Mouse (Mus musculus): ENCODE measurements around the gene Efcc1.
"Not testable (repeated sequence)": the region's sequence is repeated elsewhere in the genome, so short reads cannot be mapped to it uniquely, and the experiment has no call there.

The Efcc1 gene

DNA sequence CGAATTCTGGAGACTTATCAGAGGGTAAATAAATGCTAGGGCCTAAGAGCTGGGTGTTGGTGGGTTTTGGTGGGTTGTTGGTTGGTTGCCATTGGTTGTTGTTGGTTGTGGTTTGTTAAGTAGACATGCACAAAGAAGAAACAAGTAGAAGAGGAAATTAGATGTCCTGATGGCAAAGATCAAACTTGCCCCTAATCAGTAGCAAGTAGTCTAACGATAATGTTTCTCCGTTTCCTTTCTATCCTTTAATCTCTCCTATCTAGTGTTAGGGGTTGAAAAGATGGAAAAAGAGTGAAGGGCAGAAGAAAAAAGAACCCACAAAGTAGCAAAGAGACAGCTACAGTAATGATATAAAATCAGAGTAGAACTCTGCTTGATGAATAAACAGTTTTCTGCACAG, 14.0 kb downstream of the Efcc1 start:
- DNase-seq (ENCODE audit: low spot score): no peak

GRCm38 (mm10) chr6:87745301-87745700, 14.6 kb downstream of the Efcc1 start:
- DNase-seq (ENCODE audit: low spot score): no peak

DNA sequence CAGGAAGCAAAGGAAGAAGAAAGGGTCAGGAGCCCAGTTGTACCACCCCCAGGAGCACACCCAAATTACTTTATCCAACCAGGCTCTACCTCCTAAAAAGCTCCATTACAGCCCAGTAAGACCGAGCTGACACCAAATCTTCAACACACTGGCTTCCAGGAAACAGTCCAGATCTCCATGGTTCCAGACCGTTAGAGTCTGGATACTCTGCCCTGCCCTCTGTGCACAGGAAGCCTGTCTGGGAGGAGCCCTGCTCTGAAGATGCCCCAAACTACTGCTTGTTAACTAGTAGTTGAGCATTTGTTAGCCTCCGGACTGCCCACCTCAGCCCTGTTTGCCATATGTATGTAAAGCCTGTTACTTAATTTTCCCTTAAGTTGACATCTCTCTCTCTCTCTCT, 15.4 kb downstream of the Efcc1 start:
- DNase-seq (ENCODE audit: low spot score): no peak

DNA sequence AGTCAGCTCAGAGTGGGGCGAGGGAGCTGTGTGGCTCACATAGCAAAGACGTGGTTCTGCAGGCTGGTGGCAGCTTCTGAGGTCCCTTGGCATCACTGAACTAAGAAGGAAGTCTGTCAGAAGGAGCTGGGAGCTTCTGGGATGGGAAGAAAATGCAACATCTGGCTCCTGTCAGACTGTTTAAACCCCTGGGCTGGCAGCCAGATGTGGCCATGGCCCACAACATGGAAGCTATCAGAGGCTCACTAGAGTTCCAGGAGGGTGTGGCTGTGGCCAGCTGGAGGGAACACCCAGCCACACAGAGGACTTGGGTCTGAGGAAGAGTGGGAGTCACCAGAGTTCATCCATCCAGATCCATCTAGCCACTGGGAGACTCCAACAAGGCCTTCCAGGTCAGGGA, 16.2 kb downstream of the Efcc1 start:
- no peak for DNase-seq (ENCODE audit: low spot score)

DNA sequence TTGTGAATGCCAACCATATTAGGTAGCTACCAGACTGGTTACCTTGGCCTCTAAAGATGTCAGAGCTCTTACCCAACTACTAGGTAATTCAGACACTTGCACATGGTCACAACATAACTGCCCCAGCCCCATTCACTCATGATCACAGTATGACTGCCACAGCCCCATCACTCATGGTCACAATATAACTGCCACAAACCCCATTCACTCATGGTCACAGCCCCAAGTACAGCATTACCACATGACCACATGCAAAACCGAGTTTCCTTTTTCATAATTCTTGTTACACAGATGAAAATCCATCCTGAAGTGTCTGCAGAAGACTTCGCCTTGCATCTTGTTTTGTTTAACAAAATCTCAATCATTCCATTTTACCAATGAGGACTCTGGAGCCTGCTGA, 17.4 kb downstream of the Efcc1 start:
- DNase-seq (ENCODE audit: low spot score): no peak

DNA sequence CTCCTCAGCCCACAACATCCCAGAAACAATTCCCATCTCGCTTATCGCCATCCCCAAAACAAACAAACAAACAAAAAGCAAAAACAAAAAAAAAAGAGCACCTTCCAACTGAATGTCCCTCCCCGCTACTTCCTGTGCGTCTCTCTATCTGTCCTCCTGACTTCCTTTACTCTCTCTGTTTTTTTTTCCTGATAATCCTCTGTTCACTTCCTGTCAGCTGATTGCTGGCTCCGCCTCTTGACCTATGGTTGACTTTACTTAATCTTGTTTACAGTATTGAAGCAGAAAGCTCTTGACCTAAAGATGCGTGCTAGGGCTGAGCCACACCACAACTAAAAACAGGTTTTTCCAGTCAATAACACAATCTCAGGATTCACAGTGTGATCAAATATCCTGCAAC, 17.9 kb downstream of the Efcc1 start:
- no peak for DNase-seq (ENCODE audit: low spot score)

DNA sequence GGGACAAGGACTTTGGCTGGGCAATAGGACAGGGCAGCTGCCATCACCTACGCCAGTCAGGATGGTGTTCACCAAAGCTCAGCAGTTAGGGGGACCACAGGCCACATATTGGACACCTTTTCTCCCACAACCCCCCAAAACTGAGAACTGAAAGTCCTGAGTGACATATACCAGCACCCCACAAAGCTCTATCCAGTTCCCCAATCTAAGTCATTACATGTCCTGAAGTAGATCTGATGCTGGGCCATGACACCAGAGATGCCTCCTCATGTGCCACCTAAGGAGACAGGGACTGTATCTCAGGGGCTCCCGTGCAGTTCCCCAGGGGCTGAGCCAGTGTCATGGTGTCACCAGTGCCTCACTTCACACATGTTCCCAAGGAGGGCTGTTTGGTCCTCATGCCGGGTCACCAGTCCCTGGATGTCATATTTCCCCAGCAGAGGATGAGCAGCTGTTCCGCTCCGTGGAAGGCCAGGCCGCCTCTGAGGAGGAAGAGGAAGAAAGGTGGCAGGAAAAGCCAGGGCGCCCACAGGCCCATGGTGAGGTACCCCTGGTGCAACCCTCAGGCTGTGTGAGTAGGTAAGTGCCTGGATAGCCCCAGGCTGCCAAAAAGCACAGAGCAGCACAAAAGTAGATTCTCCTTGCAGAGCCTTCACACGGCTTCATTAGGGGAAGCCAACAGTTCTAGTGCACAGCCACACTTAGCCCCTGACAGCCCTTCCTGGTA, 19.7 kb downstream of the Efcc1 start:
- DNase-seq (ENCODE audit: low spot score): no peak

- no peak for DNase-seq (ENCODE audit: low spot score)
These were observed 20.9 kb downstream of the Efcc1 start for GRCm38 (mm10) chr6:87751574-87751973.

GRCm38 (mm10) chr6:87755196-87755595, 24.5 kb downstream of the Efcc1 start:
- DNase-seq (ENCODE audit: low spot score): no peak

DNA sequence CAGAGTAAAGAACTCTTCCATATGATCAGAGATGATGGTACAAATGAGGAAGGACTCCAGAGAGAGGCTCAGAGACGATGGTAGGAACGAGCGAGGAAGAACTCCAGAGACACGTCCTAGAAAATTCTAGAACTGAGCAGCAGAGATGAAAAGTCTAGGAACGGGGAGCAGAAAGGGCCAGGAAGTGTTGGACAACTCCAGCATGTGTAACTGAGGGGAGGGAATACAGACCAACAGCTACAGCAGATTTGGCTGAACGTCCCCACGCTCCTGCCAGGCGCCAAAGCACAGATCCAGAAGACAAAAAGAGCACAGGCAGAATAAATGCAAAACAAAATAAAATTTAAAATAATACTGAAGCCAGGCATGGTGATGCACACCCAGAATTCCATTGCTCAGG, 26.2 kb downstream of the Efcc1 start:
- no peak for DNase-seq (ENCODE audit: low spot score)

DNA sequence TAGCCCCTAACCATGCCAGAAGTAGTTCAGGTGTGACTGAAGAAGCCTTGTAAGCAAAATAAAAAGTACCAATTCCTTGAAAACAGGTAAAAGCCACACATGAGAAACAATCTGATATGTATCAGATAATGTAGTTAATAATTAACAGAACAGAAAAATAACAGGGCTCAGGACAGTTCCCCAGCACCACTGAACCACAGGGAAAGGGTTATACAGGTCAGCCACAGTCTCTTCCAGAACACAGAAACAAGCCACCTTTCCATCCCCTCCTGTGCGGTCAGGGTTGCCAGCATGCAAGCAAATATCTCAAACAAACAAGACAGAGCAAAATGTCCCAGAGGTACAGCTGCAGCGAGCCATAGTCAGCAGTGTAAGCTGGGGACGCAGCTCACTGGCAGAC, 28.7 kb downstream of the Efcc1 start:
- no peak for DNase-seq (ENCODE audit: low spot score)

- DNase-seq (ENCODE audit: low spot score): no peak
These were observed 29.2 kb downstream of the Efcc1 start for GRCm38 (mm10) chr6:87759850-87760249.

DNA sequence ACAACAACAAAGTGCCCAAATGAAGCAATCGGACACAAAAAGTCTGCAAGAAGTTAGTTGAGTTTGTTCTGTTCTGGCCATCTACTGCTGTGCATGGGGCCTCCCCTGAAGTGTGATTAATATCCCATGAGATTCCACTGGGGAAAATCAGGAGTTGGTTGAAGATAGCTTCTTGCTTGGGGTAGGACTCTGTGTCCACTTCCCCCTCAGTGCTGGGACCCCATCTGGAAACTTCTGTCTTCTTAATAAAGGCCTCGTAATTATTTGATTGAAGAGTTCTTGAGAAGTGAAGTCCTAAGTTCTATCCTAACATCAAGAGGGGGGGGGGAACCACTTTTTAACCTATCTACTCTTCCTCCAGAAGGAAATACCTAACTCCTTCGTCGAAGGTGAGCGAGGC, 31.5 kb downstream of the Efcc1 start:
- DNase-seq (ENCODE audit: low spot score): no peak

DNA sequence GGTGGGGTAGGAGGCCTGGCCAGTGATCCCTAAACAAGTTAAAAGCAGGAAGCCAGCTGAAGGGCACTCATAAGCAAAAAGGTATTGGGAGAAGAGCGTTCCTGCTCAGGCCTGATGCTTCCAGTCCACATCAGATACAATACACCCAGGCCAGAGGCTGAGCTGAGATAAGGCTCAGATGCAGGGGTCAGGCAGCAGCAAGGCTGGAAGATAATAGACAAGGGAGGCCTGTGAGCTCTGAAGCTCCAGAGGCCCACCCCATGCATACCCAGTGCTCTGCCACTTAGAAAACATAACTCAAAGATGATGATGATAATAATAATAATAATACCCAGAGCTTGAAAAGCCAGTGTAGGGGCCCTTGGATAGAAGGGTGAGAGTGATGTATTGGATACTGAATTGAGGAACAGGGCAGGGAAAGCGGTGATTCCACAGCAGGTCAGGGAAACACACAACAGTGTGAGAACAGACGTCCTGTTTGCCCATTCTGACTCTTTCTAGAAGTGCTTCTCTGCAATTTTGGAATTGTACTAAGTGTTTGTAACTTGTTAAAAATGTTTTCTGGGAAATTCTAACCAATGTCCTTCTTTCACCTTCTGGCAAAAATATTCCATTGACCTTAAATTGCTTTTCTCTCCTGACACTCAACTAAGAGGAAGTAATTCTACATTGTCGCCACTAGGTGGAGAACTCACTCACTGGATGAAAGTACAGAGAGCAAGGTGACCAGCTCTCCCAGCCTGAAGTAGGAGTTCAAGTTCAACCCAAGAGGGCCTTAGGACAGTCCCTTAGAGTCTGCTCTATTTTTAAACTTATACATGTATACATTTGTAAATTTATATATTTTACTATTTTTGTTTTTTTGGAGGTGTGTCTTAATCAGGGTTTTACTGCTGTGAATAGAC, 33.0 kb downstream of the Efcc1 start:
- DNase-seq (ENCODE audit: low spot score): peak; percentile 15

- not testable (repeated sequence) for DNase-seq (ENCODE audit: low spot score)
These were observed 33.6 kb downstream of the Efcc1 start for GRCm38 (mm10) chr6:87764296-87764695.

DNA sequence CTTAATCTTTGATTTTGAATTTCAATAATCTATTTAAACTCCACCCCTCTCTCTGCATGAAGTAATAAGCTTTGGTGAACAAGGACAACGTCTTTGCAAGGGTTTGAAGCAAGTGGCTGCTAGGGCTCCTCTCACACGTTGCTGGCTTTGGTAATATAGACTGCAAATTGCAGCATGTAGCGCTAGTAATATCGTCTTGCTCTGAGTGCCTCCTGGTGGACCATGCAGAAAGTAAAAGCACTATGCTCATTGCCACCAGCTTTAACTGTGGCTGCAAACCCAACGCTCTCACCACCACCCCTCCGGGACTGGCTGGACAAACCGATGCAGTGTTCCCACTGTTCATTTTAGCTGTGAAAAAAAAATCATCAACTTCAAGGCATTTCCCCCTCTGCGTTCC, 40.0 kb downstream of the Efcc1 start:
- DNase-seq (ENCODE audit: low spot score): no peak

DNA sequence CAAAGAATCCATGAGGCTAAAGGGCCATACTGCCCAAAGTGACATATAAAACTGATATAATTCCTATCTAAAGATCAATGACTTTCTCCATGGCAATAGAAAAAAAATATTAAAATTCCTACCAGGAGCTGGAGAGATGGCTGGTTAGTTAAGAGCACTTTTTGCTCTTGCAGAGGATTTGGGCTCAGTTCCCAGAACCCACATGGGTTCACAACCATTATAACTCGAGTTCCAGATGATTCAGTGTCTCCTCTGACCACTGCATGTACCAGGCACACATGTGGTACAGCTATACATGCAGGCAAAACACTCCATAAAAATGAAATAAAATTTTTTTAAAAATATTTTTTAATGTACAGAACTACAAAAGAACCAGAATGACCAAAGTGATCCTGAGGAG, 43.8 kb downstream of the Efcc1 start:
- DNase-seq (ENCODE audit: low spot score): no peak

DNA sequence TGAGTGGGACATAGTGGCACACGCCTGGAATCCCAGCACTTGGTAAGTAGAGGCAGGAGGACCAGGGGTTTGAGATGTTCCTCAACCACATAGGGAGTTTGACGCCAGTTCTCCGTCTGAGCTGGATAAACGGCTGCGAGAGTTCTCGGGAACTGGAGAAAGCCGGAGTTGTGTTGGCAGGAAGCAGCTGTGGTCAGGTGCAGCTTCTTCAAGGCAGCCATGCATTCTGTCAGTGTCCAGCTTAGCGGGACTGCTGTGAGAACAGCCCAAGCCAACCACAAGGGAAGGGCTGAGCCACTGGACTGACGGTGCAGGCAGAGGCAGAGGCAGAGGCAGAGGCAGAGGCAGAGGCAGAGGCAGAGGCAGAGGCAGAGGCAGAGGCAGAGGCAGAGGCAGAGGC, 44.2 kb downstream of the Efcc1 start:
- no peak for DNase-seq (ENCODE audit: low spot score)

GRCm38 (mm10) chr6:87775588-87776245, 45.0 kb downstream of the Efcc1 start:
- no peak for DNase-seq (ENCODE audit: low spot score)

- DNase-seq (ENCODE audit: low spot score): no peak
These were observed 46.0 kb downstream of the Efcc1 start for GRCm38 (mm10) chr6:87776663-87777062.

DNA sequence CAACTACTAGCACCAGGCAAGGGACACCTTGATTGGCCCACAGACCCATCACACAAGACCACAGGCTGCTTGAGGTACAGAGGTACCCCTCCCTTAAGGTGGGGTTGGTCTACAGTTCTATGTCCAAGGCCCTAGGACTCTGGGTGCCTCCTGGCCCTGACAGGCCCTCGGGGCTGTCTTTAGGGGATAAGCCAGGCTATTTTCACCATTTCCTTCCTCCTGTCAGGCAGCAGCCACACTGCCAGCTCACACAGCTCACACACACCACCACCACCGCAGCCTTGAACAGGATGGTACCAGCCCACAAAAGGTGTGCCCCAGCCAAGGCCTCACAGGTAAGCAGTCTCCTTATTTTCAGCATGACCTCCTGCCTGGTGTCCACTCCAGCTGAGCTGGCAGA, 47.2 kb downstream of the Efcc1 start, which contains the start of gene Gp9:
TSS of gene Gp9 (plus strand) at position 231 of the 400 bp plus-strand sequence.
- DNase-seq (ENCODE audit: low spot score): no peak

DNA sequence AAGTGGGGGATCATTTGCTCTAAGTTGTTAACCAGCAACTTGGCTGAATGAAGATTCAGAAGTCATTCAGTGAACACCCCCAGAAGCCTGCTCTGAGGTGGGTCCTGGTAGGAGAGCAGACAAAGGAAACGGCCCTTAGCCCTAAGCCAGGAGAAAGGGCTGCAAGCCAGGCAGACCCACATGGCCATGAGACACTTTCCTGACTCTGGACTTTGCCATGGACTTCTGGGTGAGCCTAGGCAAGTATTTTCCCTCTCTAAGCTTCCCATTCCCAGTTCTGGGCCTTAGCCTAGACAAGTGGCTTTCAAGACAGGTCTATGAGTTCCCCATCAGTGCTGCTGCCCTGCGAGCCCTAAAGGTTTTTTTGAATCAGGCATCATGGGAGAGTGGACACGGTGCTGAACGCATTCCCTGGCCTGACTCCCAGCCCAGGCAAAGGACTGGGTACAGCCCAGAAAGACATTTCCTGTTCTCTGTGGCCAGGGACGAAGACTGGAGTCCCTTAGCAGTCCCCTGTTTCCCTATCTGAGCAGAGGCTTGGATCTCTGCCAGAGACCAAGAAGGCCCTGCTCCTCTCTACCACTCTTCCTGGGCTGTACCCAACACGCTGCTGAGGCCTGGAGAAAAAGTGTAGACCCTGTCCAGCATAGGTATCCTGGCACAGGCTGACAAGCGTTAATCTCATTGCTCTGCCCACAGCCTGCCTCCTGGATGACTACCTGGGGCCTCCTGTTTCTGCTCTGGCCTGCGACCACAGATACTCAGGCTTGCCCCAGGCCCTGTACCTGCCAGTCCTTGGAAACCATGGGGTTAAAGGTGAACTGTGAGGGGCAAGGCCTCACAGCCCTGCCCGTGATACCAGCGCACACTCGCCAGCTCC, 47.9 kb downstream of the Efcc1 start:
- no peak for DNase-seq (ENCODE audit: low spot score)

Measured in layer of hippocampus, adult 9-10 months (tissue).